Mouse (Mus musculus): ENCODE measurements around the gene Ssbp4. TPM values are rescaled to one million over a fixed set of nuclear protein-coding genes. Genes with fewer than 3 reads are reported as not detected.
"Not testable (repeated sequence)": the region's sequence is repeated elsewhere in the genome, so short reads cannot be mapped to it uniquely, and the experiment has no call there.

Ssbp4 gene
- polyA plus RNA-seq, 1 experiment from 2014 or later = 84.1 TPM

DNA sequence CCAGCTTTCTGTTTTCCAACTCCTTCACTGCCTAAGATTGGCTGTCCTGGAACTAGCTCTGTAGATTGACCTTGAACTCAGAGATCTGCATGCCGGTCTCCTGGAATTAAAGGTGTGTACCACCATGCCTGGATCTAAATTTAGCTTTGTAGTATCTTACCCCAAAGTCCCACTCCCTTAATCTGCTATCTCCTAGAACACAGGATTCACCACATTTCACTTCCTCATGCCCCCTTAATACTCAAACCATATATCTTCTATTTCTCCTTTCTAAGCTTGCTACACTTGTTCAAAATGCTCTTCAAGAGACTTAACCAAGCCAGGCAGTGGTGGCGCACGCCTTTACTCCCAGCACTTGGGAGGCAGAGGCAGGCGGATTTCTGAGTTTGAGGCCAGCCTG is 20.7 kb downstream of the Ssbp4 start:
- not testable (repeated sequence) for H3K4me1 ChIP-seq; H3K27me3 ChIP-seq (ENCODE audit: poor library complexity, severe bottlenecking); DNase-seq (ENCODE audit: extremely low spot score, low spot score); H3K27ac ChIP-seq; H3K4me3 ChIP-seq; H3K9me3 ChIP-seq
- WGBS = 92% methylated on average over 4 of the region's 4 CpGs
- H3K36me3 ChIP-seq (replicated peaks) = peaks cover 91% of the 10 kb centered on the region

DNA sequence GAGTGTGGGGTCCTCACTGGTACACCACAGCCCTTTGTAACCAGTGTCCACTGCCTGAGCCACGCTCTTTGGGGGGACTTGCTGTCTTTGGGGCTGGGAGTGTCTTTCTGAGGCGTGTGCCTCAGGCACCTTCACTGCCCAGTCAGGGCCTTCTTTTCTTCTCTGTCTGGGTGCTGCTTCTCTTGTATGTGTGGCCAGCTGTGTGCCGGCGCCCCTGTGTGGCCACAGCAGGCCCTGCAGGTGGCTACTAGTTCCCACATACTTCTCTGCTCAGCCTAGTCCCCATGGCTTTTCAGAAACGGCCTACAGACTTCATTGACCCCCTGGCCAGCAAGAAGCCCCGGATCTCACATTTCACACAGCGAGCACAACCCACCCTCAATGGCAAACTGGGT is 23.4 kb downstream of the Ssbp4 start:
- 39% methylated on average over 7 of the region's 7 CpGs for WGBS
- Histone ChIP-seq H3K27ac (peak overlapping the region; percentile 44; the same call in 1 of the 2 replicates), H3K36me3 (replicated peaks) (peaks cover 99% of the 10 kb centered on the region), H3K4me1 (no peaks in the 10 kb centered on the region), H3K9me3 (no peaks in the 10 kb centered on the region), H3K4me3 (no peak overlapping the region), H3K27me3 (ENCODE audit: poor library complexity, severe bottlenecking) (no peaks in the 10 kb centered on the region)
- no peak for DNase-seq (ENCODE audit: extremely low spot score, low spot score)

DNA sequence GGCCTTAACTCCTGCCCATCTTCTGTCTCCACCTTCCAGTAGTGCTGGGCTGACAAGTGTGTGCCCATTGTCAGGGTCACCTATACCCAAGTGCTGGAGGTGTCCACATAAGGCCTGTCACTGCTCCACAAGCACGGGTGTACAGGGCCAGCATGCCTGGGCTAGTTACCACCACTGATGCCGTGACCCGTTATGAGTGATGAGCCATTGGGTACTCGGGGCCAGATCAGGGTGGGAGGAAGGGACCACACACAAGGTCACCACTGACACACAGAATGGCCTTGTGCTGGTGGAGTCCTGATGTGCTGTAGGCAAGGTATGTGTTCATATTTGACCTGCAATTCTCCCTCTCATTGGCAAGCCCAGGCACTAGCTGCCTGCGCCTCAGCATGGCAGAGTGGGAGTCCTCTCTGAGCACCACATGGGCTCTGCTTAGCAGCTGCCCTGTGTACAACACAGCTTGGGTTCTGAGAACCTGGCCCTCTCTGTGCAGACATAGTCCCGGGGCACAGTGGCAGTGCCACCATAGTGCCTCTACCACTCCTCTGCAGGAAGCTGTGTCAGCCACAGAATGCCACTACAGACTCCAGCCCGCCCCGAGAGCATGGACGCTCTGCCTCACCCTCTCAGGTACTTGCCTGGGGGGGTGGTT is 23.9 kb downstream of the Ssbp4 start:
- Histone ChIP-seq H3K27ac (peak overlapping the region; percentile 44; the same call in 1 of the 2 replicates), H3K4me1 (no peaks in the 10 kb centered on the region), H3K9me3 (no peaks in the 10 kb centered on the region), H3K4me3 (no peak overlapping the region), H3K27me3 (ENCODE audit: poor library complexity, severe bottlenecking) (no peaks in the 10 kb centered on the region), H3K36me3 (replicated peaks) (peaks cover 99% of the 10 kb centered on the region)
- 91% methylated on average over 9 of the region's 9 CpGs for WGBS
- DNase-seq (ENCODE audit: extremely low spot score, low spot score) = no peak

DNA sequence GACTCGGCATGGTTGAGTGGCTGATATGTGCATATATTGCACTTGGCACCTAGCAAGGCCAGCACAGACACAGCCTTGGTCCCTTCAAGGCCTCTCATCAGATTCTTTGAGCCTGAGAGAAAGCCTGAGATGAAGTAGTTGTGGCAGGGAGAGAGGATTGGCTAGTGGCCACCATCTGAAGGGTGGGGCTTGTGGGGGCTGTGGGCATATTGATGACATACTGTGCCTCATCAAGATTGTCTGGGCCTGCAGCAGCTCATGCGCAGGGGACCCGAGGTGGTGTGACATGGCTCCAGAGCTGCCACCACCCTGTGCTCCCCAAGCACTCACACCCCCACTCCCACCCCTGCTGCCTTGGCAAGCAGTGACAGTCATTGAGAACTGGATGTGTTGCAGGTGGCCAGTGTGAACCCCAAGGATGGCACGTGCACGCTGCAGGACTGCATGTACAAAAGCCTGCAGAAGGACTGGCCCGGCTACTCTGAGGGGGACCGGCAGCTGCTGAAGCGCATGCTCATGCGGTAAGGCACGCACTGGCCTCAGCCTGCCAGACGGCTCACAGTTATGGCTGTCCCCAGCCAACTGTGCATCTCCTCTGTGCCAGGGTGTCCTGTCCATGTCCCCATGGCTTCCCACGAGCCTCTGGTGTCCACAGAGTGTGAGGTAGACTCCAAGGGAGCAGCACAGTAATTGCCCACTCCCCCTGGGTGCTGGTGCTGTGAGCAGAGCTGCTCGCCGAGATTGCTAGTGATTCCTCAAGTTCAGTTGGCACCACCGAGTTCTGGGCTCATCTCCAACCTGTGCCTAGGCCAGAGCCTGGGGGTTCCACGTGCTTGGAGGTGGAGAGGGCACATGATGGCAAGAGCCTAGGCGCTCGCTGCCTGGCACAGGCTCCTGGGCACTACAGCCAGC is 24.9 kb downstream of the Ssbp4 start:
- H3K27ac ChIP-seq = no peak overlapping the region
- no peaks in the 10 kb centered on the region for H3K27me3 ChIP-seq (ENCODE audit: poor library complexity, severe bottlenecking)
- WGBS = 94% methylated on average over 18 of the region's 18 CpGs
- H3K4me1 ChIP-seq = no peaks in the 10 kb centered on the region
- no peak overlapping the region for H3K4me3 ChIP-seq
- no peak for DNase-seq (ENCODE audit: extremely low spot score, low spot score)
- H3K36me3 ChIP-seq (replicated peaks) = peaks cover 96% of the 10 kb centered on the region
- no peaks in the 10 kb centered on the region for H3K9me3 ChIP-seq

DNA sequence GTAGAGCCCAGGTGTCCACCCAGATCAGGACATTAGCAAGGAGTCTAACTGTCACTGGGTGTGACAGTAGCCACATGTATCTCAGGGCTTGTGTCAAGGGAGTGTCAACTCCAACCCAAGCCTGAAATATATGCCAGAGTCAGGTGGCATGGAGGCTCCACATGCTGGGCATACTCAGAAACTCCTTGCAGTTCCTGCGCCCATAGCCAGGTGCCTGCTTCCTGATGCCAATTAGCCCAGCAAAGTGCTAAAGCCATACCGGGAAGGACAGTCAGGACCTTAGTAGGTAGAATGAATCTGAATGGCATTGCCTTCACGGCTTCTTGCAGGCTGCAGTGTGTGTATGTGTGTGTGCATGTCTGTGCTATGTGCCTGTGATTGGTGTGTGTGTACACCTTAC is 31.5 kb downstream of the Ssbp4 start:
- WGBS = 93% methylated on average over 3 of the region's 3 CpGs
- no peaks in the 10 kb centered on the region for H3K4me1 ChIP-seq

DNA sequence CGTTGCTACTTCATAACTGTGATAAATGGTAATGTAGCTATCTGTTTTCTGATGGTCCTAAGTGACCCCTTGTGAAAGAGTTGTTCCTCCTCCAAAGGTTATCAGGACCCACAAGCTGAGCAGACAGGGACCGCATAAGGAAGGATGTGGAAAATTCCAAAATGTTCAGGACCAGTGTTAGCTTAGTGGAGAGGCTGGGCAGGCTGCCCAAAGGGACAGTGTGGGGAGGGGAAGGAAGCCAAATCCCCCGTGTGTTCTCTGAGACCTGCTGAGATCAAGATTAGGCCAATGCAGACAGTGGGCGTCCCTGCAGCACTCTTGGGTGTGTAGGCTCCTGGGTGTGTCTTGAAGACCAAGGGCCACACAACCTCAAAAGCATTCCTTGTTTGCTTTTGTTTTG is 33.8 kb downstream of the Ssbp4 start:
- Histone ChIP-seq H3K9me3 (no peaks in the 10 kb centered on the region), H3K27me3 (ENCODE audit: poor library complexity, severe bottlenecking) (no peaks in the 10 kb centered on the region), H3K4me1 (peaks cover 7% of the 10 kb centered on the region; the same call in 1 of the 2 replicates), H3K27ac (no peak overlapping the region), H3K4me3 (no peak overlapping the region), H3K36me3 (replicated peaks) (peaks cover 50% of the 10 kb centered on the region)
- 85% methylated on average over 4 of the region's 4 CpGs for WGBS
- DNase-seq (ENCODE audit: extremely low spot score, low spot score) = no peak

More for the DNA sequence above, 31.5 kb downstream of the Ssbp4 start:
- Histone ChIP-seq H3K27me3 (ENCODE audit: poor library complexity, severe bottlenecking) (no peaks in the 10 kb centered on the region), H3K9me3 (no peaks in the 10 kb centered on the region), H3K4me3 (no peak overlapping the region), H3K27ac (no peak overlapping the region), H3K36me3 (replicated peaks) (peaks cover 73% of the 10 kb centered on the region)
- no peak for DNase-seq (ENCODE audit: extremely low spot score, low spot score)

DNA sequence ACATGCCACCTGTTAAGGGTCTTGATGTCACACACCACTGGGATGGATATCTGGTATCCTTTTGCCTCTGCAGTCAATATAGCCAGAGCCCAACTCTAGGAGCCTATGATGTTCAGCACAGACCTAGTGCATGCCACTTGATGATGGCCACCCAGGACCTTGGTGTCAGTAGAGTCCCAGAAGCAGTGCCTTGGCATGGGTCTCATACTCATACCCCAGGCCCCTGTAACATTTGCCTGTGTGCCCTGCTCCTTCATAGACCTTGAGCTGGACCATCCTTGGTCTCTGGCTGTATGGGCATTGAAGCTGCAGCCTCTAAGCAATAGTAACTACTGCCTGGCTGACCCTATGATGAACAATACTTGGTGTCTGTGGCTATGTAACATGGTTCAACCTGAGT is 34.4 kb downstream of the Ssbp4 start:
- H3K4me1 ChIP-seq = peaks cover 7% of the 10 kb centered on the region; the same call in 1 of the 2 replicates
- no peak for DNase-seq (ENCODE audit: extremely low spot score, low spot score)
- no peaks in the 10 kb centered on the region for H3K9me3 ChIP-seq
- no peaks in the 10 kb centered on the region for H3K27me3 ChIP-seq (ENCODE audit: poor library complexity, severe bottlenecking)
- H3K36me3 ChIP-seq (replicated peaks) = peaks cover 47% of the 10 kb centered on the region
- H3K4me3 ChIP-seq = no peak overlapping the region
- no peak overlapping the region for H3K27ac ChIP-seq

DNA sequence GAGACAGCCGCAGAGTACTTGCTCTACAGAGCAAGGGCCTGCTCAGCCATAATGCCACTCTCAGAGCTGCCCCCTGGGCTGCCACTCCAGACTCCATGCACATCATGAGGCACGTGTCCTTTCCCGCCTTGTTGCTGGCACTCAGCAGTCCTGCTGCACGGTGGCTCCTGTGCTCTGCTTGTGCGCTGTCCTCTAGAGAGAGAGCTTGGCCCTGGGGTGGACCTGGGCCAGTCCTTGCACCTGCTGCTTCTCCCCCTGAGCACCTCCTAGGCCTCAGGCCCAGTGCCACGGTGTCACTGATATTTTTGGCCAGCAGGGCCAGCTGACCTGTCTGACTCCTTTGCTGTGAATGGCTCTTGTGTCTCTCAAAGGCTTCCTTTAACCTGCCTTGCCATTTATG is 37.7 kb downstream of the Ssbp4 start:
- no peaks in the 10 kb centered on the region for H3K27me3 ChIP-seq (ENCODE audit: poor library complexity, severe bottlenecking)
- H3K36me3 ChIP-seq (replicated peaks) = peaks cover 28% of the 10 kb centered on the region
- no peak overlapping the region for H3K4me3 ChIP-seq
- no peaks in the 10 kb centered on the region for H3K9me3 ChIP-seq
- no peak overlapping the region for H3K27ac ChIP-seq
- H3K4me1 ChIP-seq = peaks cover 7% of the 10 kb centered on the region; the same call in 1 of the 2 replicates
- 83% methylated on average over 6 of the region's 6 CpGs for WGBS
- DNase-seq (ENCODE audit: extremely low spot score, low spot score) = no peak

DNA sequence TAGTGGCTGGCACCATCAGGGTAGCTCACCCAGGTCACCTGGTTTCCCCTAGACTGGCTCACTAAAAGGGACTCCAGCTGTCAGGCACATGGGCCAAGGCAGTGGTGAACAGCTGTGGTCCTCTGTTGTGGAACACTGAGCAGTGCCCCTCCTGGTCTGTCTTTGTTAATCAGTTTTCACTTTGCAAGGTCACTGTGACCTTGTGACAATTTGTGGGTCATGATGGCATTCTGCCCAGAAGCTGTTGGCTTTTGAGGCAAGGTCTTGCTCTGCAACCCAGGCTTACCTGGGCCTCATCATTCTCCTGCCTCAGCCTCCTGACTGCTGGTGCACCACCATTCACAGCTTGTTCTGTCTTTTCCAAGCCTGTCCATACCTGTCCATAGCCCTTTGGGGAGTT is 38.3 kb downstream of the Ssbp4 start:
- Histone ChIP-seq H3K9me3 (no peaks in the 10 kb centered on the region), H3K4me3 (no peak overlapping the region), H3K27me3 (ENCODE audit: poor library complexity, severe bottlenecking) (no peaks in the 10 kb centered on the region), H3K4me1 (peaks cover 7% of the 10 kb centered on the region; the same call in 1 of the 2 replicates), H3K36me3 (replicated peaks) (peaks cover 28% of the 10 kb centered on the region), H3K27ac (no peak overlapping the region)
- no peak for DNase-seq (ENCODE audit: extremely low spot score, low spot score)

DNA sequence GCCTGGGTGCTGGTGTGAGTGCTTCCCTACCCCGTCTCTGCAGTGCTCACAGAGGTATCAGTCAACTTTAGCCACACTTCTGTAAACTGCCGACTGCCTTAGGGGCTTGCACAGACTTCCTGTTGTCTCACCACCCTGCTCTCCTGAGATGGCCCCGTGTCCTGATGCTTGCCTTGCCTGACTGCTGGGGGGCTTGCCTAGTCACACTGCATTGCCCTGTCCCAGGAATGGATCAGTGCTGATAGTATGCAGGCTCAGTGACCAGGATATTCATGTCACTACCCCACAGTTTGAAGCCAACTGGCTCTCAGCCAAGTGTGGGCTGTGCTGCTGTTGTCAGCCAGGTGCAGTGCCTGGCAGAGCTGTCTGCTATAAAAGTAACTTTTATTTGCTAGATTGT is 43.1 kb downstream of the Ssbp4 start:
- DNase-seq (ENCODE audit: extremely low spot score, low spot score) = no peak
- Histone ChIP-seq H3K4me1 (peaks cover 21% of the 10 kb centered on the region), H3K27ac (no peak overlapping the region), H3K4me3 (no peak overlapping the region), H3K36me3 (replicated peaks) (peaks cover 2% of the 10 kb centered on the region; the same call in 1 of the 2 replicates), H3K9me3 (no peaks in the 10 kb centered on the region), H3K27me3 (ENCODE audit: poor library complexity, severe bottlenecking) (no peaks in the 10 kb centered on the region)
- 74% methylated on average over 3 of the region's 3 CpGs for WGBS

DNA sequence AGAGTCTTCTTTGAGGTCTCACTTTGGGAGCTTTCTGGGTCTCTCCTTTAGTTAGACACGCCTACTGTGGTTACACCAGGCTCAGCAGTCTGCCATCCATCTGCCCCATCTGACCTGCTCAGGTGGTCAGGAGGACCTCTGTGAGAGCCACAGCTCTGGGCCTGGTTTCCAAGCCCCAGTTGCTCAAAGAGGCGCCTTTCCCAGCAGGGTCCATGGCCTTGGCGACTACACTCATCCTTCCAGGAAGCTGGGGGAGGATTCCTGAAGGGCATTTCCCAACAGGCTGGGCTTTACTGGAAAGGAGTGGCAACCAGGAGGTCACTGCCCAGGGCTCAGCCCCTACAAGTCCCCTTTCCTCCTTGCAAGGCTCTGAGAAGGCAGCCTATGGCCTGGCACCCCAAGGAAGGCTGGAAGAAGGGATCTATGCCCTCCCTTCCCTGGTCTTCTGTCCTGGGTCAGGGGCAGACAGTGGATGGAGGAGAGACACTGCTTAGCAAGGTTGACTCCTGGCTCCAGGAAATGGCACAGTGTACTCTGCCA is 43.9 kb downstream of the Ssbp4 start:
- Histone ChIP-seq H3K4me3 (no peak overlapping the region), H3K4me1 (peaks cover 29% of the 10 kb centered on the region), H3K27ac (no peak overlapping the region), H3K9me3 (no peaks in the 10 kb centered on the region), H3K27me3 (ENCODE audit: poor library complexity, severe bottlenecking) (no peaks in the 10 kb centered on the region), H3K36me3 (replicated peaks) (peaks cover 2% of the 10 kb centered on the region)
- WGBS = 77% methylated on average over 3 of the region's 3 CpGs
- no peak for DNase-seq (ENCODE audit: extremely low spot score, low spot score)

DNA sequence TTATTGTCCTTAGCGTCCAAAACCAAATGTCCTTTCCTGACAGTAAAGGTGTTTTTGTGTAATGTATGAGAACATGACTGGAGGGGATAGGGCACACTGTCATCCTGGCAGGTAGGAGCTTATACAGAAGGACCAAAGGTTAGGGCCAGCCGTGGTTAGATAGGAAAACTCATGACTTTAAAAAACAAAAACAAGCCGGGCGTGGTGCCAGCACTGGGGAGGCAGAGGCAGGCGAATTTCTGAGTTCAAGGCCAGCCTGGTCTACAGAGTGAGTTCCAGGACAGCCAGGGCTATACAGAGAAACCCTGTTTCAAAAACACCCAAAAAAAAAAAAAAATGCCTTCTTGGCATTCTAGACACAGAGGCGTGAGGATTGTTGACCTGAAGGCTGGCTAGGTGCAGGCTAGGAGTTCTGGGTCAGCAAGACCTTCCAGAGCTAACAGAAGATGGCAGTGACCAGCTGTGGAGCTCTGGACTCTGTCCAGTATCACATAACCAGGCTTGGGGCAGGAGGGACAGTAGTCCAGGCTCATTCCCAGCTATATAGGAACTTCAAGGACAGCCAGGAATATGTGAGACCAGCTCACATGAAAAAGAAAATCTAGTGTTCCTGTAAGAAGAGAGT is 44.8 kb downstream of the Ssbp4 start:
- peaks cover 30% of the 10 kb centered on the region for H3K4me1 ChIP-seq
- no peak for DNase-seq (ENCODE audit: extremely low spot score, low spot score)
- no peaks in the 10 kb centered on the region for H3K9me3 ChIP-seq
- H3K27ac ChIP-seq = no peak overlapping the region
- WGBS = 93% methylated on average over 6 of the region's 6 CpGs
- H3K27me3 ChIP-seq (ENCODE audit: poor library complexity, severe bottlenecking) = no peaks in the 10 kb centered on the region
- H3K4me3 ChIP-seq = no peak overlapping the region
- peaks cover 2% of the 10 kb centered on the region for H3K36me3 ChIP-seq (replicated peaks)
